Mouse (Mus musculus) liver, embryonic 16.5 days (tissue): ENCODE measurements at regions not wholly inside any gene's neighbourhood (a gene's known extent, or its start where the extent isn't known, plus 50 kb on each side); places are given as distances from the start of the nearest gene placed in this dataset.

ENCODE experiments used
- ATAC-seq: fragments of 200-750 bp; cut with Nextera tagmentation; 2 replicates; pipeline ENCODE4 v1.8.0; 2017; ENCODE audit warnings: low read depth, mild to moderate bottlenecking, moderate number of reproducible peaks, moderate library complexity
- H3K27ac ChIP-seq: fragments of 300-500 bp; sonication (generic); 2 replicates; pipeline ENCODE4 v1.5.1; 2014; ENCODE audit warnings: mild to moderate bottlenecking, low read length
- H3K27me3 ChIP-seq: fragments of 300-500 bp; sonication (generic); 2 replicates; pipeline ENCODE4 v1.6.1; 2014; ENCODE audit warnings: low read depth, low read length, mixed read lengths; ENCODE audit not compliant: control insufficient read depth, insufficient read depth
- H3K36me3 ChIP-seq: fragments of 300-500 bp; sonication (generic); 2 replicates; pipeline ENCODE4 v1.6.1; 2014; ENCODE audit warnings: mild to moderate bottlenecking; ENCODE audit not compliant: control insufficient read depth, insufficient read depth
- H3K4me1 ChIP-seq: fragments of 300-500 bp; sonication (generic); 2 replicates; pipeline ENCODE4 v1.6.1; 2014; ENCODE audit warnings: low read depth, low read length, mixed read lengths; ENCODE audit not compliant: control insufficient read depth
- H3K4me2 ChIP-seq: fragments of 300-500 bp; sonication (generic); 2 replicates; pipeline ENCODE4 v1.6.1; 2014; ENCODE audit warnings: low read depth, low read length, mixed read lengths
- H3K4me3 ChIP-seq: fragments of 300-500 bp; sonication (generic); 2 replicates; pipeline ENCODE4 v1.5.1; 2014; ENCODE audit warnings: low read depth, mild to moderate bottlenecking, low read length
- H3K9ac ChIP-seq: fragments of 300-500 bp; sonication (generic); 2 replicates; pipeline ENCODE4 v1.6.1; 2014; ENCODE audit warnings: low read depth, low read length
- H3K9me3 ChIP-seq: fragments of 300-500 bp; sonication (generic); replicated peaks from 2 replicates; pipeline ENCODE4 v1.6.1; 2016; ENCODE audit warnings: low read length; ENCODE audit not compliant: control insufficient read depth
- WGBS: fragments of 180-500 bp; shearing (Covaris S2); extraction: QIAGEN DNeasy Blood & Tissue Kit; methylation state at CpG from one replicate; pipeline ENCODE4 v1.1.7; 2014; ENCODE audit not compliant: insufficient replicate concordance; 5-methylcytosine and 5-hydroxymethylcytosine counted together

GRCm38 (mm10) chr4:56209499-56209898, 530.4 kb upstream of the Gm26657 start:
- H3K27me3 ChIP-seq, result no peaks in the 10 kb centered on the region
- no peaks in the 10 kb centered on the region for H3K36me3 ChIP-seq
- 71% methylated on average over 2 of the region's 2 CpGs for WGBS
- H3K4me3 ChIP-seq, result no peak overlapping the region
- no peak overlapping the region for H3K4me2 ChIP-seq
- no peak overlapping the region for H3K9ac ChIP-seq
- H3K9me3 ChIP-seq, result no peaks in the 10 kb centered on the region
- no peak for ATAC-seq
- no peaks in the 10 kb centered on the region for H3K4me1 ChIP-seq
- H3K27ac ChIP-seq, result no peak overlapping the region

GRCm38 (mm10) chr4:56207726-56208125, 532.1 kb upstream of the Gm26657 start:
- ATAC-seq, result no peak
- H3K9me3 ChIP-seq, result no peaks in the 10 kb centered on the region
- no peaks in the 10 kb centered on the region for H3K27me3 ChIP-seq
- H3K4me1 ChIP-seq, result no peaks in the 10 kb centered on the region
- no peak overlapping the region for H3K4me2 ChIP-seq
- WGBS, result 49% methylated on average over 5 of the region's 5 CpGs
- H3K36me3 ChIP-seq, result no peaks in the 10 kb centered on the region
- no peak overlapping the region for H3K9ac ChIP-seq
- no peak overlapping the region for H3K4me3 ChIP-seq
- H3K27ac ChIP-seq, result no peak overlapping the region

- Histone ChIP-seq H3K4me2 (no peak overlapping the region), H3K9me3 (no peaks in the 10 kb centered on the region), H3K4me3 (no peak overlapping the region), H3K9ac (no peak overlapping the region), H3K27me3 (no peaks in the 10 kb centered on the region), H3K36me3 (no peaks in the 10 kb centered on the region), H3K4me1 (no peaks in the 10 kb centered on the region), H3K27ac (no peak overlapping the region)
- 50% methylated on average over 1 of the region's 1 CpGs for WGBS
- ATAC-seq, result no peak
These were observed 534.8 kb upstream of the Gm26657 start for GRCm38 (mm10) chr4:56205069-56205468.

- no peaks in the 10 kb centered on the region for H3K4me1 ChIP-seq
- no peak overlapping the region for H3K4me3 ChIP-seq
- H3K4me2 ChIP-seq, result no peak overlapping the region
- H3K9me3 ChIP-seq, result no peaks in the 10 kb centered on the region
- H3K9ac ChIP-seq, result no peak overlapping the region
- no peaks in the 10 kb centered on the region for H3K27me3 ChIP-seq
- 36% methylated on average over 2 of the region's 2 CpGs for WGBS
- ATAC-seq, result no peak
- H3K36me3 ChIP-seq, result no peaks in the 10 kb centered on the region
- no peak overlapping the region for H3K27ac ChIP-seq
These were observed 546.5 kb upstream of the Gm26657 start for GRCm38 (mm10) chr4:56193365-56193764.

- H3K4me3 ChIP-seq, result no peak overlapping the region
These were observed 547.4 kb upstream of the Gm26657 start for GRCm38 (mm10) chr4:56192516-56192915.

GRCm38 (mm10) chr4:56179566-56179965, 560.3 kb upstream of the Gm26657 start:
- Histone ChIP-seq H3K4me2 (no peak overlapping the region), H3K9me3 (no peaks in the 10 kb centered on the region), H3K27me3 (no peaks in the 10 kb centered on the region), H3K9ac (no peak overlapping the region), H3K4me1 (no peaks in the 10 kb centered on the region), H3K4me3 (no peak overlapping the region), H3K36me3 (no peaks in the 10 kb centered on the region), H3K27ac (no peak overlapping the region)
- no peak for ATAC-seq
- 74% methylated on average over 5 of the region's 5 CpGs for WGBS

More at GRCm38 (mm10) chr4:56192516-56192915, 547.4 kb upstream of the Gm26657 start:
- Histone ChIP-seq H3K9me3 (no peaks in the 10 kb centered on the region), H3K36me3 (no peaks in the 10 kb centered on the region), H3K9ac (no peak overlapping the region), H3K27me3 (no peaks in the 10 kb centered on the region), H3K4me1 (no peaks in the 10 kb centered on the region), H3K27ac (no peak overlapping the region), H3K4me2 (no peak overlapping the region)
- ATAC-seq, result no peak
- 60% methylated on average over 5 of the region's 5 CpGs for WGBS

GRCm38 (mm10) chr4:56178844-56179481, 560.9 kb upstream of the Gm26657 start:
- Histone ChIP-seq H3K27me3 (no peaks in the 10 kb centered on the region), H3K4me2 (no peak overlapping the region), H3K27ac (no peak overlapping the region), H3K4me1 (no peaks in the 10 kb centered on the region), H3K4me3 (no peak overlapping the region), H3K9me3 (no peaks in the 10 kb centered on the region), H3K9ac (no peak overlapping the region), H3K36me3 (no peaks in the 10 kb centered on the region)
- 63% methylated on average over 9 of the region's 9 CpGs for WGBS
- ATAC-seq, result no peak

GRCm38 (mm10) chr4:56161257-56161594, 578.6 kb upstream of the Gm26657 start:
- WGBS, result 65% methylated on average over 3 of the region's 3 CpGs
- no peak overlapping the region for H3K27ac ChIP-seq
- H3K4me2 ChIP-seq, result no peak overlapping the region
- no peak overlapping the region for H3K4me3 ChIP-seq
- no peaks in the 10 kb centered on the region for H3K27me3 ChIP-seq
- H3K4me1 ChIP-seq, result no peaks in the 10 kb centered on the region
- H3K9me3 ChIP-seq, result no peaks in the 10 kb centered on the region
- H3K36me3 ChIP-seq, result no peaks in the 10 kb centered on the region
- no peak for ATAC-seq
- H3K9ac ChIP-seq, result no peak overlapping the region

- H3K27ac ChIP-seq, result no peak overlapping the region
- no peaks in the 10 kb centered on the region for H3K4me1 ChIP-seq
- H3K9me3 ChIP-seq, result no peaks in the 10 kb centered on the region
- no peak overlapping the region for H3K4me3 ChIP-seq
- no peak for ATAC-seq
- H3K9ac ChIP-seq, result no peak overlapping the region
- 71% methylated on average over 13 of the region's 13 CpGs for WGBS
- H3K36me3 ChIP-seq, result no peaks in the 10 kb centered on the region
- no peaks in the 10 kb centered on the region for H3K27me3 ChIP-seq
- no peak overlapping the region for H3K4me2 ChIP-seq
These were observed 579.2 kb upstream of the Gm26657 start for GRCm38 (mm10) chr4:56160551-56161256.
